Comparison of ENCODE assay signal across 11 mouse cellular contexts in genomic region chr8:95810184-95810591, GRCm38 (mm10). TPM values are rescaled to one million over a fixed set of nuclear protein-coding genes. Genes with fewer than 3 reads are reported as not detected.
DNase-seq lines count a peak whose midpoint lies in the region; ATAC-seq and TF ChIP-seq lines count a peak whose summit lies in the region.
"Had no signal": no experiment of that assay in that cellular context is flagged by ENCODE, and none has a peak within 500 bp of the region (broad histone marks: within the 10 kb centered on the region; RNA-seq: fewer than 3 reads in every experiment).

No protein-coding gene starts in this region.

- H3K9ac ChIP-seq in lung, embryonic 14.5 days, result no peak overlapping the region
- H3K9ac ChIP-seq in neural tube, embryonic 15.5 days (replicated peaks), result no peak overlapping the region
- H3K9ac ChIP-seq: midbrain, embryonic 15.5 days had no signal

- DNase-seq in NIH3T3 (ENCODE audit: low read depth), result peak; percentile 23
- DNase-seq in heart, embryonic 10.5 days (ENCODE audit: low spot score), result no peak
- DNase-seq in lung, embryonic 14.5 days, result peak; percentile 56
- DNase-seq in thymus, postnatal 0 days (ENCODE audit: low spot score), result peak; percentile 64
- DNase-seq in adrenal gland, adult 2 months, result no peak
- DNase-seq in c-Kit-positive CD71-positive TER-119-positive erythroid progenitor cells, embryonic 14.5 days (ENCODE audit: low spot score), result no peak
- DNase-seq: adrenal gland, postnatal 10 days; embryo, embryonic 11 days; gastrocnemius, postnatal 10 days had no signal

- H3K27ac ChIP-seq in heart, embryonic 10.5 days, result peak overlapping the region; percentile 77
- peak overlapping the region; percentile 73 for H3K27ac ChIP-seq in lung, embryonic 14.5 days (ENCODE audit: low read depth)
- H3K27ac ChIP-seq in neural tube, embryonic 15.5 days (replicated peaks), result no peak overlapping the region
- H3K27ac ChIP-seq: midbrain, embryonic 15.5 days had no signal

- peaks cover 36% of the 10 kb centered on the region for H3K4me1 ChIP-seq in heart, embryonic 10.5 days
- peaks cover 6% of the 10 kb centered on the region; the same call in 1 of the 2 replicates for H3K4me1 ChIP-seq in lung, embryonic 14.5 days (ENCODE audit: insufficient read depth)
- H3K4me1 ChIP-seq in neural tube, embryonic 15.5 days, result peaks cover 12% of the 10 kb centered on the region

- no peaks in the 10 kb centered on the region for H3K27me3 ChIP-seq in heart, embryonic 10.5 days (ENCODE audit: insufficient read depth, poor library complexity, severe bottlenecking)
- H3K27me3 ChIP-seq in lung, embryonic 14.5 days (ENCODE audit: insufficient read depth, low read length), result no peaks in the 10 kb centered on the region
- no peaks in the 10 kb centered on the region for H3K27me3 ChIP-seq in neural tube, embryonic 15.5 days (replicated peaks)
- H3K27me3 ChIP-seq: midbrain, embryonic 15.5 days had no signal

- no peaks in the 10 kb centered on the region for H3K36me3 ChIP-seq in heart, embryonic 10.5 days
- no peaks in the 10 kb centered on the region for H3K36me3 ChIP-seq in lung, embryonic 14.5 days (ENCODE audit: insufficient read depth)
- H3K36me3 ChIP-seq in neural tube, embryonic 15.5 days, result no peaks in the 10 kb centered on the region
- H3K36me3 ChIP-seq: midbrain, embryonic 15.5 days had no signal

- WGBS in heart, embryonic 10.5 days, result 13% methylated on average over 3 of the region's 3 CpGs
- 44% methylated on average over 3 of the region's 3 CpGs for WGBS in lung, embryonic 14.5 days
- 52% methylated on average over 3 of the region's 3 CpGs for WGBS in neural tube, embryonic 15.5 days

- no peaks in the 10 kb centered on the region for H3K9me3 ChIP-seq in heart, embryonic 10.5 days
- no peaks in the 10 kb centered on the region for H3K9me3 ChIP-seq in lung, embryonic 14.5 days (ENCODE audit: low read depth, low read length)
- no peaks in the 10 kb centered on the region for H3K9me3 ChIP-seq in neural tube, embryonic 15.5 days (replicated peaks)
- H3K9me3 ChIP-seq: midbrain, embryonic 15.5 days had no signal

- no peak overlapping the region for H3K4me2 ChIP-seq in lung, embryonic 14.5 days
- no peak overlapping the region for H3K4me2 ChIP-seq in neural tube, embryonic 15.5 days
- H3K4me2 ChIP-seq: midbrain, embryonic 15.5 days had no signal

- no peak overlapping the region for H3K4me3 ChIP-seq in heart, embryonic 10.5 days
- H3K4me3 ChIP-seq in lung, embryonic 14.5 days (ENCODE audit: low read depth, low read length), result no peak overlapping the region
- no peak overlapping the region for H3K4me3 ChIP-seq in neural tube, embryonic 15.5 days (replicated peaks)
- H3K4me3 ChIP-seq: midbrain, embryonic 15.5 days had no signal

- no peak for TF ChIP-seq CTCF in lung, embryonic 14.5 days (IDR thresholded peaks at IDR 0.05; ENCODE audit: low read depth)

- no peak for ATAC-seq in lung, embryonic 14.5 days (ENCODE audit: insufficient read depth)
- no peak for ATAC-seq in neural tube, embryonic 15.5 days (ENCODE audit: low FRiP score)
- ATAC-seq: midbrain, embryonic 15.5 days had no signal

RNA-seq across cellular contexts. Expression of gene Cnot1, which starts 2.9 kb away (rescaled TPM):
- 81.1 and 87.1 TPM in 2 replicates for polyA plus RNA-seq in heart, embryonic 10.5 days (2016; fragmentation: Nextera tagmentation; extraction: Ambion mirVana)
- 123 and 131 TPM in 2 replicates for polyA plus RNA-seq in lung, embryonic 14.5 days (2014; fragmentation: Nextera tagmentation; extraction: Ambion mirVana)
- polyA plus RNA-seq in thymus, postnatal 0 days (2015; fragmentation: Nextera tagmentation; extraction: Ambion mirVana), result 45.2 and 48.8 TPM in 2 replicates
- total RNA-seq in adrenal gland, adult 2 months (2021), result 100 to 1,000 TPM; 113 to 193 TPM
- 27.6 and 52.4 TPM in 2 replicates for polyA plus RNA-seq in adrenal gland, adult 2 months (2012; rRNA removed)
- 33.8 and 37.8 TPM in 2 replicates for polyA plus RNA-seq in neural tube, embryonic 15.5 days (2015; fragmentation: Nextera tagmentation; extraction: Ambion mirVana)

RNA-seq across cellular contexts. Expression of gene Sap18b, which starts 15.0 kb away (rescaled TPM):
- 321 and 398 TPM in 2 replicates for polyA plus RNA-seq in heart, embryonic 10.5 days (2016; fragmentation: Nextera tagmentation; extraction: Ambion mirVana)
- polyA plus RNA-seq in lung, embryonic 14.5 days (2014; fragmentation: Nextera tagmentation; extraction: Ambion mirVana), result 347 and 362 TPM in 2 replicates
- 437 and 462 TPM in 2 replicates for polyA plus RNA-seq in thymus, postnatal 0 days (2015; fragmentation: Nextera tagmentation; extraction: Ambion mirVana)
- 100 to 1,000 TPM; 178 to 183 TPM for total RNA-seq in adrenal gland, adult 2 months (2021)
- polyA plus RNA-seq in adrenal gland, adult 2 months (2012; rRNA removed), result 25.5 and 27.5 TPM in 2 replicates
- 256 and 276 TPM in 2 replicates for polyA plus RNA-seq in neural tube, embryonic 15.5 days (2015; fragmentation: Nextera tagmentation; extraction: Ambion mirVana)

RNA-seq across cellular contexts. Expression of gene Slc38a7, which starts 43.2 kb away (rescaled TPM):
- polyA plus RNA-seq in heart, embryonic 10.5 days (2016; fragmentation: Nextera tagmentation; extraction: Ambion mirVana), result 13.5 and 14.3 TPM in 2 replicates
- 12.9 and 14.1 TPM in 2 replicates for polyA plus RNA-seq in lung, embryonic 14.5 days (2014; fragmentation: Nextera tagmentation; extraction: Ambion mirVana)
- polyA plus RNA-seq in thymus, postnatal 0 days (2015; fragmentation: Nextera tagmentation; extraction: Ambion mirVana), result 6.4 and 6.9 TPM in 2 replicates
- total RNA-seq in adrenal gland, adult 2 months (2021), result 10 to 100 TPM; 16.8 to 20.8 TPM
- 26.7 and 34.1 TPM in 2 replicates for polyA plus RNA-seq in adrenal gland, adult 2 months (2012; rRNA removed)
- polyA plus RNA-seq in neural tube, embryonic 15.5 days (2015; fragmentation: Nextera tagmentation; extraction: Ambion mirVana), result 21.2 and 23.0 TPM in 2 replicates

Comparison
In these comparisons a context has a peak if more than half of its experiments do, and no peak if none do; other contexts are left out.
1. DNase-seq: peak in NIH3T3 (single experiment), lung, embryonic 14.5 days (single experiment) and thymus, postnatal 0 days (single experiment); none in heart, embryonic 10.5 days (single experiment), adrenal gland, adult 2 months (single experiment) and c-Kit-positive CD71-positive TER-119-positive erythroid progenitor cells, embryonic 14.5 days (single experiment).